7 mouse cellular contexts compared by ENCODE assay signal in the genomic region with DNA sequence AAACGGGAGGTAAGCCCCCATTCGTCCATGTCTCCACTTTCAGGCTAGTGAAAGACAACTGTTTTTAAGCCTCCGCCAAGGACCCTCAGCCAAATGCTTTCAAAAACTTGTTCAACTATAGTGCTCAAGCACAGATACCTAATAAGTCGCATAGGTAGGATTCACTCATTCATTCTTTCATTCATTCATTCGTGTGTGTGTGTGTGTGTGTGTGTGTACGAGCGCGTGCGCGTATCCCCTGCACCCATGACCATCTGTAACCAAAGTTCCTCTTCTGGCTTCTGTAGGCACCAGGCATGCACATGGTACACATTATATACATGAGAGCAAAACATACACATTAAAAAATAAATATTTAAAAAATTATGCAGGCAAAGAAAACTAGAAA. TPM values are rescaled to one million over a fixed set of nuclear protein-coding genes. Genes with fewer than 3 reads are reported as not detected.
A peak's percentile ranks its signal among the peaks of the same experiment; 100 is the strongest.
DNase-seq lines count a peak whose midpoint lies in the region; ATAC-seq and TF ChIP-seq lines count a peak whose summit lies in the region.

No protein-coding gene starts in this region.

- peak overlapping the region; percentile 72 for H3K4me2 ChIP-seq in lung, postnatal 0 days (replicated peaks; ENCODE audit: low read depth, low read length)
- H3K4me2 ChIP-seq in forebrain, embryonic 15.5 days (replicated peaks): peak overlapping the region; percentile 61
- H3K4me2 ChIP-seq in liver, embryonic 12.5 days: peak overlapping the region; percentile 73
- H3K4me2 ChIP-seq in stomach, embryonic 16.5 days (ENCODE audit: low read depth, low read length): peak overlapping the region; percentile 55

- H3K27ac ChIP-seq in lung, postnatal 0 days (ENCODE audit: low read length): no peak overlapping the region
- H3K27ac ChIP-seq in forebrain, embryonic 15.5 days (replicated peaks): no peak overlapping the region
- H3K27ac ChIP-seq in liver, embryonic 12.5 days: no peak overlapping the region
- no peak overlapping the region for H3K27ac ChIP-seq in stomach, embryonic 16.5 days (ENCODE audit: low read length)

- no peak for ATAC-seq in lung, postnatal 0 days
- peak; percentile 70 for ATAC-seq in forebrain, embryonic 15.5 days (replicated peaks)
- peak; percentile 3; the same call in 1 of the 2 replicates for ATAC-seq in liver, embryonic 12.5 days
- ATAC-seq in stomach, embryonic 16.5 days (ENCODE audit: insufficient read depth, low FRiP score): peak; percentile 16; the same call in 1 of the 2 replicates
- ATAC-seq in granulocyte monocyte progenitor cell, adult 5-6 weeks (replicated peaks; ENCODE audit: poor library complexity, severe bottlenecking): no peak

- 43% methylated on average over 10 of the region's 10 CpGs for WGBS in lung, postnatal 0 days
- 40% methylated on average over 10 of the region's 10 CpGs for WGBS in forebrain, embryonic 15.5 days
- 35% methylated on average over 10 of the region's 10 CpGs for WGBS in liver, embryonic 12.5 days (ENCODE audit: insufficient replicate concordance)
- WGBS in stomach, embryonic 16.5 days: 40% methylated on average over 10 of the region's 10 CpGs

- no peaks in the 10 kb centered on the region for H3K9me3 ChIP-seq in lung, postnatal 0 days (ENCODE audit: low read length)
- no peaks in the 10 kb centered on the region for H3K9me3 ChIP-seq in forebrain, embryonic 15.5 days
- no peaks in the 10 kb centered on the region for H3K9me3 ChIP-seq in liver, embryonic 12.5 days (replicated peaks)
- H3K9me3 ChIP-seq in stomach, embryonic 16.5 days (replicated peaks; ENCODE audit: control insufficient read depth, low read length): no peaks in the 10 kb centered on the region

- H3K36me3 ChIP-seq in lung, postnatal 0 days (ENCODE audit: insufficient read depth, low read length): no peaks in the 10 kb centered on the region
- no peaks in the 10 kb centered on the region for H3K36me3 ChIP-seq in forebrain, embryonic 15.5 days
- H3K36me3 ChIP-seq in liver, embryonic 12.5 days: peaks cover 14% of the 10 kb centered on the region
- H3K36me3 ChIP-seq in stomach, embryonic 16.5 days (ENCODE audit: control insufficient read depth, insufficient read depth, low read length): no peaks in the 10 kb centered on the region

- TF ChIP-seq EP300 in lung, postnatal 0 days (IDR thresholded peaks at IDR 0.05): no peak

- no peaks in the 10 kb centered on the region for H3K27me3 ChIP-seq in lung, postnatal 0 days (replicated peaks; ENCODE audit: insufficient read depth, low read length)
- no peaks in the 10 kb centered on the region for H3K27me3 ChIP-seq in forebrain, embryonic 15.5 days
- peaks cover 13% of the 10 kb centered on the region for H3K27me3 ChIP-seq in liver, embryonic 12.5 days (replicated peaks)
- no peaks in the 10 kb centered on the region for H3K27me3 ChIP-seq in stomach, embryonic 16.5 days (ENCODE audit: control insufficient read depth, insufficient read depth, low read length)

- TF ChIP-seq CTCF in lung, postnatal 0 days (IDR thresholded peaks at IDR 0.05): no peak

- H3K9ac ChIP-seq in lung, postnatal 0 days (replicated peaks; ENCODE audit: low read depth): no peak overlapping the region
- H3K9ac ChIP-seq in forebrain, embryonic 15.5 days (replicated peaks): no peak overlapping the region
- no peak overlapping the region for H3K9ac ChIP-seq in liver, embryonic 12.5 days
- H3K9ac ChIP-seq in stomach, embryonic 16.5 days (ENCODE audit: low read length): no peak overlapping the region

- DNase-seq in lung, postnatal 0 days (ENCODE audit: low spot score): no peak
- no peak for DNase-seq in lung, postnatal 25 days (ENCODE audit: low spot score)
- DNase-seq in urinary bladder, postnatal 10 days (ENCODE audit: low spot score): no peak

- no peaks in the 10 kb centered on the region for H3K4me1 ChIP-seq in lung, postnatal 0 days (ENCODE audit: insufficient read depth, low read depth, low read length)
- H3K4me1 ChIP-seq in forebrain, embryonic 15.5 days: peaks cover 21% of the 10 kb centered on the region
- peaks cover 26% of the 10 kb centered on the region for H3K4me1 ChIP-seq in liver, embryonic 12.5 days
- H3K4me1 ChIP-seq in stomach, embryonic 16.5 days (ENCODE audit: control insufficient read depth, insufficient read depth, low read length): peaks cover 9% of the 10 kb centered on the region

- peak overlapping the region; percentile 64 for H3K4me3 ChIP-seq in lung, postnatal 0 days (ENCODE audit: low read depth, low read length)
- H3K4me3 ChIP-seq in forebrain, embryonic 15.5 days: peak overlapping the region; percentile 64
- H3K4me3 ChIP-seq in liver, embryonic 12.5 days: peak overlapping the region; percentile 82
- peak overlapping the region; percentile 93 for H3K4me3 ChIP-seq in stomach, embryonic 16.5 days (replicated peaks; ENCODE audit: low read length)

RNA-seq across cellular contexts. Expression of a gene that starts 0.3 kb away (rescaled TPM):
- 5.3 and 6.7 TPM in 2 replicates for polyA plus RNA-seq in lung, postnatal 0 days (2015; fragmentation: Nextera tagmentation; extraction: Ambion mirVana)
- 1.7 and 2.5 TPM in 2 replicates for polyA plus RNA-seq in forebrain, embryonic 15.5 days (2015; fragmentation: Nextera tagmentation; extraction: Ambion mirVana)
- 0.18 TPM in 1 of 2 replicates, not detected in the other for polyA plus RNA-seq in liver, embryonic 12.5 days (2016; fragmentation: Nextera tagmentation; extraction: Ambion mirVana)
- polyA plus RNA-seq in stomach, embryonic 16.5 days (2015; fragmentation: Nextera tagmentation; extraction: Ambion mirVana): 0.19 and 1.0 TPM in 2 replicates
- not detected in 2 replicates for total RNA-seq in granulocyte monocyte progenitor cell, adult 5-6 weeks (2014; fragmentation: Nextera tagmentation)
- total RNA-seq in granulocyte monocyte progenitor cell, adult 5-6 weeks (2017): 1.5 TPM in 1 of 2 replicates, not detected in the other

RNA-seq across cellular contexts. Expression of a gene that starts 0.4 kb away (rescaled TPM):
- 202 and 228 TPM in 2 replicates for polyA plus RNA-seq in lung, postnatal 0 days (2015; fragmentation: Nextera tagmentation; extraction: Ambion mirVana)
- 259 and 263 TPM in 2 replicates for polyA plus RNA-seq in forebrain, embryonic 15.5 days (2015; fragmentation: Nextera tagmentation; extraction: Ambion mirVana)
- 155 and 162 TPM in 2 replicates for polyA plus RNA-seq in liver, embryonic 12.5 days (2016; fragmentation: Nextera tagmentation; extraction: Ambion mirVana)
- polyA plus RNA-seq in stomach, embryonic 16.5 days (2015; fragmentation: Nextera tagmentation; extraction: Ambion mirVana): 242 and 259 TPM in 2 replicates
- total RNA-seq in granulocyte monocyte progenitor cell, adult 5-6 weeks (2014; fragmentation: Nextera tagmentation): 105 and 132 TPM in 2 replicates
- total RNA-seq in granulocyte monocyte progenitor cell, adult 5-6 weeks (2017): 38.0 and 58.6 TPM in 2 replicates

RNA-seq across cellular contexts. Expression of a gene that starts 55.6 kb away (rescaled TPM):
- polyA plus RNA-seq in lung, postnatal 0 days (2015; fragmentation: Nextera tagmentation; extraction: Ambion mirVana): 1.7 and 2.0 TPM in 2 replicates
- 36.3 and 36.8 TPM in 2 replicates for polyA plus RNA-seq in forebrain, embryonic 15.5 days (2015; fragmentation: Nextera tagmentation; extraction: Ambion mirVana)
- polyA plus RNA-seq in liver, embryonic 12.5 days (2016; fragmentation: Nextera tagmentation; extraction: Ambion mirVana): 0.29 and 0.39 TPM in 2 replicates
- polyA plus RNA-seq in stomach, embryonic 16.5 days (2015; fragmentation: Nextera tagmentation; extraction: Ambion mirVana): 1.00 and 1.1 TPM in 2 replicates
- total RNA-seq in granulocyte monocyte progenitor cell, adult 5-6 weeks (2014; fragmentation: Nextera tagmentation): not detected in 2 replicates
- not detected in 2 replicates for total RNA-seq in granulocyte monocyte progenitor cell, adult 5-6 weeks (2017)

Comparison
In these comparisons a context has a peak if more than half of its experiments do, and no peak if none do; other contexts are left out.
1. ATAC-seq: peak in forebrain, embryonic 15.5 days (single experiment), liver, embryonic 12.5 days (single experiment) and stomach, embryonic 16.5 days (single experiment); none in lung, postnatal 0 days (single experiment) and granulocyte monocyte progenitor cell, adult 5-6 weeks (single experiment).
2. RNA of a gene that starts 55.6 kb away (polyA plus RNA-seq): 36.3 to 36.8 TPM in forebrain, embryonic 15.5 days; 1.7 to 2.0 TPM in lung, postnatal 0 days, 1.00 to 1.1 TPM in stomach, embryonic 16.5 days and 0.29 to 0.39 TPM in liver, embryonic 12.5 days; every median in the first group is over 10 times any median in the second.
3. Peak in every context shown above with its lines, with median percentiles within 50 percentile points of each other: H3K4me2 ChIP-seq and H3K4me3 ChIP-seq.